Mouse (Mus musculus) bone marrow, adult 2 months (tissue): ENCODE measurements around the gene Lamtor3. TPM values are rescaled to one million over a fixed set of nuclear protein-coding genes. Genes with fewer than 3 reads are reported as not detected.

ENCODE experiments used
- H3K27ac ChIP-seq: fragments of 200-500 bp; 2 replicates; pipeline ENCODE4 v1.5.1; 2012; ENCODE audit warnings: low read depth, mild to moderate bottlenecking, control low read depth, inconsistent platforms, low read length; ENCODE audit not compliant: control insufficient read depth, poor library complexity, insufficient read depth
- H3K4me1 ChIP-seq: fragments of 200-500 bp; 2 replicates; pipeline ENCODE4 v1.6.1; 2011; ENCODE audit warnings: low read length; ENCODE audit not compliant: control insufficient read depth, insufficient read depth
- H3K4me3 ChIP-seq: fragments of 200-500 bp; replicated peaks from 2 replicates; pipeline ENCODE3; 2011; ENCODE audit warnings: mild to moderate bottlenecking, low read depth, low read length, control low read depth; ENCODE audit not compliant: control insufficient read depth
- CTCF ChIP-seq: fragments of 200-500 bp; IDR thresholded peaks from 2 replicates; pipeline ENCODE4 v1.5.1; 2011; ENCODE audit warnings: low read length, control low read depth; ENCODE audit not compliant: control insufficient read depth, insufficient read depth
- POLR2A ChIP-seq: fragments of 200-500 bp; IDR thresholded peaks from 2 replicates; pipeline ENCODE4 v1.6.1; 2011; ENCODE audit warnings: low read depth, mild to moderate bottlenecking, control low read depth, low read length, borderline replicate concordance; ENCODE audit not compliant: control insufficient read depth
- WGBS: fragments of 180-500 bp; shearing (Covaris S2); methylation state at CpG from one replicate; pipeline ENCODE4 v1.1.7; 2018; 5-methylcytosine and 5-hydroxymethylcytosine counted together
- polyA plus RNA-seq: library from polyadenylated mRNA; stranded (reverse); fragments of >200 nt; gene quantifications from 2 replicates; pipeline ENCODE4 v1.2.4, GENCODE M21; 2011; ENCODE audit warnings: low replicate concordance; ENCODE audit not compliant: missing spikeins, insufficient read depth, insufficient read length

Lamtor3 gene
- polyA plus RNA-seq, 1 experiment, result 45.1 TPM

GRCm38 (mm10) chr3:137919398-137919797 lies 1.1 kb downstream of the Lamtor3 start:
- WGBS, result 88% methylated on average over 7 of the region's 7 CpGs

GRCm38 (mm10) chr3:137920594-137920993 lies 2.3 kb downstream of the Lamtor3 start:
- WGBS, result 76% methylated on average over 4 of the region's 4 CpGs
- Histone ChIP-seq H3K4me1 (no peaks in the 10 kb centered on the region; the same call in 1 of the 2 replicates), H3K4me3 (no peak overlapping the region), H3K27ac (no peak overlapping the region)
- no peak for TF ChIP-seq POLR2A
- TF ChIP-seq CTCF, result no peak

More at GRCm38 (mm10) chr3:137919398-137919797, 1.1 kb downstream of the Lamtor3 start:
- TF ChIP-seq CTCF (no peak), POLR2A (no peak)
- Histone ChIP-seq H3K27ac (no peak overlapping the region), H3K4me3 (peak overlapping the region; percentile 90), H3K4me1 (no peaks in the 10 kb centered on the region; the same call in 1 of the 2 replicates)

GRCm38 (mm10) chr3:137927010-137927409 lies 8.7 kb downstream of the Lamtor3 start:
- H3K27ac ChIP-seq, result no peak overlapping the region
- WGBS, result 87% methylated on average over 4 of the region's 4 CpGs
- TF ChIP-seq CTCF (no peak), POLR2A (no peak)
- H3K4me1 ChIP-seq, result no peaks in the 10 kb centered on the region
- no peak overlapping the region for H3K4me3 ChIP-seq

DNA sequence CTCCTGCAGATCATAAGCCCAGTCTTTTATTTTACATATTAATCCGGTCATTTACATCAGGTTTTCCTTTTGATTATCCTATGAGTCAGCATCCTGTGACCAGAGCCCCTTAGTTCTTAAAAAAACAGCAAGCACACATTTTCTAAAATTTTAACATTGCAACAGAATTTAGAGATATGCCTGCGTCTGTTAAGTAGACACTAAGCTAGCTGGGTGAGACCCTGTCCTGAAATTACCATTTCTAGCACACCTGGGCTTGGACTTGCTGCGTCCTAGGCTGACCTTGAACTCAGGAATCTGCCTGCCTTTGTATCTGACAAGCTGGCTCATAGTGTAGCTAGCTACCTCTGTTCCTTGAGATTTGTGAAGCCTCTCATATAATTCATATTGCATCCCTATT lies 11.6 kb downstream of the Lamtor3 start:
- WGBS, result 67% methylated on average over 3 of the region's 3 CpGs

DNA sequence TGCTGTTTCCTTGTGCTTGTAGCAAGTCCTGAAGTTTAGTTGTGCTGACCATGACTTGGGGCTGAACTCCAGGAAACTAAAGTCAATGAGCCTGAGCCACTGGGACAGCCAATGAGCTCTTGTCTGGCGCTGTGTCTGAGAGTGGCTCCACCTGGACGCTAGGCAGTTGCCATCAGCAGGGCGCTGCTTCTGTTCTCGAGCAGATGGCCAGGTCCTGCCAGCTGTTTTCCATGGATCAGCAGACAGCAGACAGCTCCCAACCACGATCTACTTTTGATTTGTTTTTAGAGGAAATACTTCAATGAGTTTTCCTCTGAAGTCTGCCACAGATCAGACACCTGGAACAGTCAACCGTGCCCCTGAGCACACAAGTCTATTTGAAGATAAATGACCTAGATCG lies 14.4 kb downstream of the Lamtor3 start:
- H3K4me1 ChIP-seq, result no peaks in the 10 kb centered on the region; the same call in 1 of the 2 replicates
- no peak overlapping the region for H3K27ac ChIP-seq
- no peak overlapping the region for H3K4me3 ChIP-seq
- TF ChIP-seq POLR2A (no peak), CTCF (no peak)
- 71% methylated on average over 7 of the region's 7 CpGs for WGBS

More for the DNA sequence above, 11.6 kb downstream of the Lamtor3 start:
- no peak overlapping the region for H3K27ac ChIP-seq
- H3K4me3 ChIP-seq, result no peak overlapping the region
- H3K4me1 ChIP-seq, result no peaks in the 10 kb centered on the region
- TF ChIP-seq CTCF, result no peak
- TF ChIP-seq POLR2A, result no peak

DNA sequence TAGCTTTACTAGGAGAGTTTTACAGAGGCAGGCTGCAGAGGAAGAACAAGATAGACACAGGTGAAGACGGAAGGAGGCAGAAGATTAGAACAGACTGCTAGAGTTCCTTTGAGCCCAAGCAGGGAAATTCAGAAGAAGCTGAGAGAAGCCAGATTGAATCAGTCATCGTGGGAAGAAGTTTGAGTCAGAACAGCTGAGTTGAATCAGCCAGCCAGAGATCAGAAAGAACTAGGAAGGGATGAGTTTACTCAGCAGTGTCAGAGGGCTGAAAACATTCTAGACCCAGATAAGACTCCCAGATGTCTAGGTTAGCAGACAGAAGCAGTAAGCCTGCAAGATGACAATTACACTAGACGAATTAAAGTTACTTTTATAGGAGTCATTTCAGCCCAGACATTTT lies 15.7 kb downstream of the Lamtor3 start:
- Histone ChIP-seq H3K27ac (no peak overlapping the region), H3K4me1 (no peaks in the 10 kb centered on the region; the same call in 1 of the 2 replicates), H3K4me3 (no peak overlapping the region)
- WGBS, result 72% methylated on average over 3 of the region's 3 CpGs
- TF ChIP-seq POLR2A (no peak), CTCF (no peak)

GRCm38 (mm10) chr3:137935570-137936525 lies 17.5 kb downstream of the Lamtor3 start:
- 70% methylated on average over 5 of the region's 5 CpGs for WGBS
- no peak overlapping the region for H3K4me3 ChIP-seq

GRCm38 (mm10) chr3:137936541-137936940 lies 18.2 kb downstream of the Lamtor3 start:
- WGBS, result 83% methylated on average over 6 of the region's 6 CpGs
- peaks cover 2% of the 10 kb centered on the region for H3K4me1 ChIP-seq
- no peak overlapping the region for H3K4me3 ChIP-seq
- H3K27ac ChIP-seq, result no peak overlapping the region
- TF ChIP-seq CTCF, result no peak
- TF ChIP-seq POLR2A, result no peak

More at GRCm38 (mm10) chr3:137935570-137936525, 17.5 kb downstream of the Lamtor3 start:
- Histone ChIP-seq H3K27ac (no peak overlapping the region), H3K4me1 (peaks cover under 1% of the 10 kb centered on the region)
- TF ChIP-seq CTCF (no peak), POLR2A (no peak)

DNA sequence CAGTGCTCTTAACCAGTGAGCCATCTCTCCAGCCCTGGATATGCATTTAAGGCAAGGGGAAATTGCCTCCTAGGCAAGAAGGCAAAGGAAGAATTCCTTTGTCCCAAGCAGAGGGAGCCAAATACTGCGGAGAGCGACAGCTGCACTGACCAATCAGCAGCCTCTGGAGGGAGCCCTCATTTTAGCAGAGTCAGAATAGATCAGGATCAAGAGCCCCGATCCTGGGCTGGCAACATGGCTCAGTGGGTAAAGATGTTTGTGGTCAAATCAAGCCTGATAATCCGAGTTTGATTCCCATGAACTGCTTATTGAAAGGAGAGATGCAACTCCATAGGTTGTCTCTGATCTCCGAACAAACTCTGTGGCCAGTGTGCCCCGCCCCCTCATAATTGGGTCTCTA lies 20.3 kb downstream of the Lamtor3 start:
- TF ChIP-seq CTCF (peak; percentile 18; the same call in 1 of the 2 replicates), POLR2A (no peak)
- Histone ChIP-seq H3K4me1 (peaks cover 2% of the 10 kb centered on the region), H3K4me3 (no peak overlapping the region), H3K27ac (no peak overlapping the region)
- 75% methylated on average over 6 of the region's 6 CpGs for WGBS
